In the genomic region with DNA sequence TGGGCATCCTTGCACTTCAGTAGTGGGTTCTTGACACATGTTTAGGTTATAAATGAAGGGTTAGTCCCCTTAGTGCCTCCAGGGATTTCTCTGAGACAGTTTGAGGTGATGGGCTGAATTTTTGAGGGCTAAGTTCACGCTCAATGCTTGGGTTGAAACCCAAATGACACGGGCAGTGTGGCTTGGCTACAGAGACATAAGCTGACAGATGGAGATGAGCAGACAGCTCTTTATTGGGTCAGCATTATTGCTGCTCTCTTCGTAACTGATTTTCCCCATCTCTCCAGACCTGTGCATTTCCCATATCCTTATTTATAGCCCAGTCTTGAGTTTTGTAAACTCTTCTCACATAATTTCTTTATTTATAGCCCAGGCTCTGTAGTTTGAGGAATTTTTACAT, we compare ENCODE assay signal across 29 mouse cellular contexts. TPM values are rescaled to one million over a fixed set of nuclear protein-coding genes. Genes with fewer than 3 reads are reported as not detected.
"Had no signal": no experiment of that assay in that cellular context is flagged by ENCODE, and none has a peak within 500 bp of the region (broad histone marks: within the 10 kb centered on the region; RNA-seq: fewer than 3 reads in every experiment).

No protein-coding gene starts in this region.

- DNase-seq: gastrocnemius, adult 2 months; gastrocnemius, postnatal 10 days; gastrocnemius, postnatal 25 days; heart, adult 18-20 months; heart, postnatal 4 days; kidney, adult 11 months; kidney, adult 2 months; kidney, adult 9 months; kidney, postnatal 14 days; kidney, postnatal 36 days; layer of hippocampus, adult 9-11 months; layer of hippocampus, postnatal 36 days; left cerebral cortex, postnatal 4 days had no signal

- H3K9me3 ChIP-seq: heart, embryonic 10.5 days; heart, embryonic 12.5 days; heart, embryonic 15.5 days; hindbrain, embryonic 10.5 days; hindbrain, embryonic 12.5 days; kidney, embryonic 15.5 days; limb, embryonic 13.5 days; limb, embryonic 15.5 days; liver, embryonic 12.5 days had no signal

- ATAC-seq: hindbrain, embryonic 16.5 days; inflammation-experienced regulatory T-cells, adult 6 months; liver, embryonic 12.5 days had no signal

- H3K9ac ChIP-seq: heart, embryonic 12.5 days; heart, embryonic 15.5 days; hindbrain, embryonic 12.5 days; hindbrain, embryonic 14.5 days; kidney, embryonic 15.5 days; limb, embryonic 13.5 days; limb, embryonic 15.5 days; liver, embryonic 12.5 days; liver, embryonic 14.5 days had no signal

- H3K4me2 ChIP-seq: heart, embryonic 12.5 days; heart, embryonic 15.5 days; hindbrain, embryonic 12.5 days; hindbrain, embryonic 14.5 days; kidney, embryonic 15.5 days; limb, embryonic 13.5 days; limb, embryonic 15.5 days; liver, embryonic 12.5 days had no signal

- H3K27me3 ChIP-seq: heart, embryonic 12.5 days; heart, embryonic 15.5 days; hindbrain, embryonic 12.5 days; kidney, embryonic 15.5 days; limb, embryonic 13.5 days; limb, embryonic 15.5 days had no signal

- H3K4me3 ChIP-seq: gastrocnemius, adult 2 months; heart, embryonic 10.5 days; heart, embryonic 12.5 days; heart, embryonic 15.5 days; hindbrain, embryonic 10.5 days; hindbrain, embryonic 12.5 days; kidney, embryonic 15.5 days; limb, embryonic 13.5 days; limb, embryonic 15.5 days; liver, embryonic 12.5 days had no signal

- H3K4me1 ChIP-seq: heart, embryonic 10.5 days; hindbrain, embryonic 10.5 days; hindbrain, embryonic 12.5 days; kidney, embryonic 15.5 days; limb, embryonic 13.5 days; limb, embryonic 15.5 days had no signal

- H3K36me3 ChIP-seq: heart, embryonic 10.5 days; heart, embryonic 12.5 days; heart, embryonic 15.5 days; hindbrain, embryonic 10.5 days; hindbrain, embryonic 12.5 days; kidney, embryonic 15.5 days; limb, embryonic 13.5 days; limb, embryonic 15.5 days; liver, embryonic 12.5 days had no signal

- H3K27ac ChIP-seq: gastrocnemius, adult 2 months; heart, embryonic 10.5 days; heart, embryonic 15.5 days; hindbrain, embryonic 10.5 days; hindbrain, embryonic 12.5 days; hindbrain, embryonic 14.5 days; kidney, embryonic 15.5 days; kidney, postnatal 0 days; limb, embryonic 13.5 days; limb, embryonic 15.5 days; liver, embryonic 12.5 days; liver, embryonic 14.5 days had no signal

RNA-seq across cellular contexts. Expression of a gene that starts 24.0 kb away (rescaled TPM):
- total RNA-seq: gastrocnemius, postnatal 25 days; granulocyte monocyte progenitor cell, adult 5-6 weeks; heart, adult 18-20 months; left cerebral cortex, postnatal 4 days had no signal
- polyA plus RNA-seq: hindbrain, embryonic 14.5 days; liver, adult 2 months had no signal
